Mouse (Mus musculus): ENCODE measurements around the gene Smad3.

Smad3 gene

GRCm38 (mm10) chr9:63724750-63725149, 33.0 kb downstream of the Smad3 start:
- no peaks in the 10 kb centered on the region for H3K36me3 ChIP-seq (ENCODE audit: control insufficient read depth, insufficient read depth, low read length, poor library complexity, severe bottlenecking)
- H3K27me3 ChIP-seq (ENCODE audit: control insufficient read depth, insufficient read depth, low read length, poor library complexity, severe bottlenecking), result no peaks in the 10 kb centered on the region
- DNase-seq (ENCODE audit: low read depth, low spot score), result no peak

DNA sequence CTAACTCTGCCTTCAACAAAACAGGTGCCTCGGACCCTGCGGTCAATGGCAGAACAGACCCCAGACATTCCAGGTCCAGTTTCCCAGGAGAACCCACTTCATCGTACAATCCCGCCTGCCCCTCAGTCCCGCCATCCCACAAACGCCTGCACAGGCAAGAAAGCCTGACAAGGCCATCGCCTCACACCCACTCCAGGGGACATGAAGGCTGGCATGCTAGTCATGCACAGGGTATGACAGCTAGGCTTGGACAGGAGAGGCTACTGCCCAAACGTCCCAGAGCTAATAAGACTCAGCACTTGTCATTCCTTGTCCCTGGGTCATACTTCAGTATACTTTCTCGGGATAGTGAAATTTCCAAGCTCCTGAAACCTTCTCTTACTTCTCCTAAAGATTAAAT, 34.9 kb downstream of the Smad3 start:
- DNase-seq (ENCODE audit: low read depth, low spot score), result no peak
- H3K36me3 ChIP-seq (ENCODE audit: control insufficient read depth, insufficient read depth, low read length, poor library complexity, severe bottlenecking), result no peaks in the 10 kb centered on the region
- H3K27me3 ChIP-seq (ENCODE audit: control insufficient read depth, insufficient read depth, low read length, poor library complexity, severe bottlenecking), result no peaks in the 10 kb centered on the region

DNA sequence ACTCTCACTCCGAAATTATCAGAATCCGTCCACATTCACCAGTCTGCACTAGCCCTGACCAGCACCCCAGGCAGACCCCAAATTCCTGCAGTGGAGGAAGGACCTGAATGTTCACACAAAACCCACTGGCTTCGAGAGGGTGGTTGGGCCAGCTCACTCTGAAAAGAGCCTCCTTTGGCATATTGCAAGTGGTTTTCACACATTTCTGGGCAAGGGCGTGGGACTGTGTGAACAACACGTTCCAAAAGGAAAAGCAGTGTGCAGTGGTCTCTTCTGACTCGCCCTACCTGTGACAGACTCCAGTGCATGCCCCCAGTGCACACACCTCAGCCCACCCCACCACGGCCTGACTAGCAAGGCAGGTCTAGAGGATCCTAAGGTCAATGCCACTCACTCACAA, 35.4 kb downstream of the Smad3 start:
- H3K36me3 ChIP-seq (ENCODE audit: control insufficient read depth, insufficient read depth, low read length, poor library complexity, severe bottlenecking), result no peaks in the 10 kb centered on the region
- no peak for DNase-seq (ENCODE audit: low read depth, low spot score)
- H3K27me3 ChIP-seq (ENCODE audit: control insufficient read depth, insufficient read depth, low read length, poor library complexity, severe bottlenecking), result no peaks in the 10 kb centered on the region

GRCm38 (mm10) chr9:63721573-63722275, 36.1 kb downstream of the Smad3 start:
- Histone ChIP-seq H3K36me3 (ENCODE audit: control insufficient read depth, insufficient read depth, low read length, poor library complexity, severe bottlenecking) (no peaks in the 10 kb centered on the region), H3K27me3 (ENCODE audit: control insufficient read depth, insufficient read depth, low read length, poor library complexity, severe bottlenecking) (no peaks in the 10 kb centered on the region)
- peak; percentile 80 for DNase-seq (ENCODE audit: low read depth, low spot score)

DNA sequence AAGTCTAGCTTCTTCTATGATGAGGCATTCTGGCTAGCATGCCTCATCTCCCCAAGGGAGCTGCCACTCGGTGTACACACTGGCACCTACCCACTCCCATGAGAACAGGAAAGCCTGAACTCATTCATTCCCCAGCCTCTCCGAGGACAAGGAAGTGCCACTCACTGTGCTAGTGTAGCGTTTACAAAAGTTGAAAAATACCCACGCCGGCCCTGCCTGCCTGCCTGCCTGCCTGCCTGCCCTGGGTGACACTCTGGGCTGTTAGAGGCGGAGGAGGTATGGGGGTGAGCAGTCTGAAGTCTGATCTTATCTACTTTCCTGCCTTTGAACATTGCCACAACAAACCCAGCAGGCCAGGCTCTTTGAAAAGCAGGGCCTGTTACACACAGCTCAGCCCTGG, 37.1 kb downstream of the Smad3 start:
- DNase-seq (ENCODE audit: low read depth, low spot score), result no peak
- no peaks in the 10 kb centered on the region for H3K36me3 ChIP-seq (ENCODE audit: control insufficient read depth, insufficient read depth, low read length, poor library complexity, severe bottlenecking)

GRCm38 (mm10) chr9:63719770-63720440, 37.9 kb downstream of the Smad3 start:
- Histone ChIP-seq H3K36me3 (ENCODE audit: control insufficient read depth, insufficient read depth, low read length, poor library complexity, severe bottlenecking) (no peaks in the 10 kb centered on the region), H3K27me3 (ENCODE audit: control insufficient read depth, insufficient read depth, low read length, poor library complexity, severe bottlenecking) (no peaks in the 10 kb centered on the region)
- DNase-seq (ENCODE audit: low read depth, low spot score), result no peak

More for the DNA sequence above, 37.1 kb downstream of the Smad3 start:
- no peaks in the 10 kb centered on the region for H3K27me3 ChIP-seq (ENCODE audit: control insufficient read depth, insufficient read depth, low read length, poor library complexity, severe bottlenecking)

GRCm38 (mm10) chr9:63718735-63719358, 38.9 kb downstream of the Smad3 start:
- H3K27me3 ChIP-seq (ENCODE audit: control insufficient read depth, insufficient read depth, low read length, poor library complexity, severe bottlenecking), result no peaks in the 10 kb centered on the region
- DNase-seq (ENCODE audit: low read depth, low spot score), result no peak

DNA sequence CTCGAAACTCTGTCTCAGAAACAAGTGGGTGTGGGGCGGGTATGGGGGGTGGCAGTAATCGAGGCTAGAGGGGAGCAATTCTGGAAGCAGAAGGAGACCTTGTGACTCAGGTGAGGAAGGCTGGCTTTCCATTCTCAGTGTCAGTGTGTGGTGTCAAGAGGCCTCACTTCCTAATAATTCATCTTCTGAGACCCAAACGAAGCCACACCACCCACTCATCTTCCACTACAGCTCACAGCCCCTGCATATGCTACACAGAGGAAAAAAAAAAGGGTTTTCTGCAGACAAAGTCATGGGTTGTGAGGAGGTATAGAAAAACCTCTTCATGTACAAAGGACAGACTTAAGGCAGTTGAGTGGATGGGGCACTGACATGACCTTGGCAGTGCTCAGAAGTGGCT, 39.6 kb downstream of the Smad3 start:
- peak; percentile 73 for DNase-seq (ENCODE audit: low read depth, low spot score)
- H3K36me3 ChIP-seq (ENCODE audit: control insufficient read depth, insufficient read depth, low read length, poor library complexity, severe bottlenecking), result no peaks in the 10 kb centered on the region
- no peaks in the 10 kb centered on the region for H3K27me3 ChIP-seq (ENCODE audit: control insufficient read depth, insufficient read depth, low read length, poor library complexity, severe bottlenecking)

More at GRCm38 (mm10) chr9:63718735-63719358, 38.9 kb downstream of the Smad3 start:
- H3K36me3 ChIP-seq (ENCODE audit: control insufficient read depth, insufficient read depth, low read length, poor library complexity, severe bottlenecking), result no peaks in the 10 kb centered on the region

- no peak for DNase-seq (ENCODE audit: low read depth, low spot score)
These were observed 40.3 kb downstream of the Smad3 start for GRCm38 (mm10) chr9:63717474-63718005.

GRCm38 (mm10) chr9:63716150-63717138, 41.4 kb downstream of the Smad3 start:
- DNase-seq (ENCODE audit: low read depth, low spot score), result peak; percentile 81
- no peaks in the 10 kb centered on the region for H3K27me3 ChIP-seq (ENCODE audit: control insufficient read depth, insufficient read depth, low read length, poor library complexity, severe bottlenecking)
- H3K36me3 ChIP-seq (ENCODE audit: control insufficient read depth, insufficient read depth, low read length, poor library complexity, severe bottlenecking), result no peaks in the 10 kb centered on the region

More at GRCm38 (mm10) chr9:63717474-63718005, 40.3 kb downstream of the Smad3 start:
- Histone ChIP-seq H3K36me3 (ENCODE audit: control insufficient read depth, insufficient read depth, low read length, poor library complexity, severe bottlenecking) (no peaks in the 10 kb centered on the region), H3K27me3 (ENCODE audit: control insufficient read depth, insufficient read depth, low read length, poor library complexity, severe bottlenecking) (no peaks in the 10 kb centered on the region)

- DNase-seq (ENCODE audit: low read depth, low spot score), result peak; percentile 52
- no peaks in the 10 kb centered on the region for H3K27me3 ChIP-seq (ENCODE audit: control insufficient read depth, insufficient read depth, low read length, poor library complexity, severe bottlenecking)
- no peaks in the 10 kb centered on the region for H3K36me3 ChIP-seq (ENCODE audit: control insufficient read depth, insufficient read depth, low read length, poor library complexity, severe bottlenecking)
These were observed 43.2 kb downstream of the Smad3 start for GRCm38 (mm10) chr9:63714572-63714971.

GRCm38 (mm10) chr9:63712838-63713237, 45.0 kb downstream of the Smad3 start:
- DNase-seq (ENCODE audit: low read depth, low spot score), result no peak
- H3K27me3 ChIP-seq (ENCODE audit: control insufficient read depth, insufficient read depth, low read length, poor library complexity, severe bottlenecking), result no peaks in the 10 kb centered on the region
- H3K36me3 ChIP-seq (ENCODE audit: control insufficient read depth, insufficient read depth, low read length, poor library complexity, severe bottlenecking), result no peaks in the 10 kb centered on the region

DNA sequence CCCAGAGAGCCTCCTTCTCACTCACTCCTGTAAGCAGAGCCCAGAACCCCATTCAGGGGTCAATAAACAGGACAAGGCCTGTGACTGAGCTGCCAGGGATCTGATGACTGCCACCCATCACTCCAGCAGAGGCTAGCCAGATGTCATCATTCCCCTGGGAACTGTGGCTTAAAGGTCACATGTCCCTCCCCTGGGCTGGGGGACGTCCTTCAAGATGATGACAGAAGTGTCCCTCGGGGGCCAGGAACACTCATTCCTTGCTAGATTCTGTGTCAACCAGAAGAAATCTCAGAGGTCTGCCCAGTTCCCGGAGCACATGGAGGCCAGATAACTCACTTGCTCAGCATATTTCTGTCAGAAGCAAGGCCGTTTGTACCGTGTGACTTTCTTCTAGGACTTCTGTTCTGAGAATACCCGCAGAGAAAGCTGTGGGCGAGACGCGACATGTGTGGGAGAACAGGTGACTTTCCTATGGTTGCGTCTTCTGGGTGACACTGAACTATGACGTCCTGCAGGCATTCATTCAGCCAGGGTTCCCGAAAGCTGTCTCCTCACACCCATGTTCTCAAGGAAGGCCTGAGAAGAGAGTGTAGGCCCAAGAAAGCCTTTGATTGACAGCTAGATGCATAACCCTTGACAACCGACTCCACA, 46.1 kb downstream of the Smad3 start:
- Histone ChIP-seq H3K27me3 (ENCODE audit: control insufficient read depth, insufficient read depth, low read length, poor library complexity, severe bottlenecking) (no peaks in the 10 kb centered on the region), H3K36me3 (ENCODE audit: control insufficient read depth, insufficient read depth, low read length, poor library complexity, severe bottlenecking) (no peaks in the 10 kb centered on the region)
- peak; percentile 64 for DNase-seq (ENCODE audit: low read depth, low spot score)

GRCm38 (mm10) chr9:63709857-63710256, 47.9 kb downstream of the Smad3 start:
- no peak for DNase-seq (ENCODE audit: low read depth, low spot score)
- Histone ChIP-seq H3K36me3 (ENCODE audit: control insufficient read depth, insufficient read depth, low read length, poor library complexity, severe bottlenecking) (no peaks in the 10 kb centered on the region), H3K27me3 (ENCODE audit: control insufficient read depth, insufficient read depth, low read length, poor library complexity, severe bottlenecking) (no peaks in the 10 kb centered on the region)
